Mouse (Mus musculus) limb, embryonic 14.5 days (tissue): ENCODE data around the gene Lrrk1. TPM values are rescaled to one million over a fixed set of nuclear protein-coding genes. Genes with fewer than 3 reads are reported as not detected.
A peak's percentile ranks its signal among the peaks of the same experiment; 100 is the strongest.

ENCODE experiments used
- ATAC-seq: fragments of 200-750 bp; cut with Nextera tagmentation; 2 replicates; pipeline ENCODE4 v1.8.0; 2017; ENCODE audit warnings: low read depth, moderate number of reproducible peaks, moderate TSS enrichment; ENCODE audit not compliant: low FRiP score
- DNase-seq: peaks from one replicate; pipeline ENCODE4 v3.0.0-alpha.2; 2015; ENCODE audit warnings: low spot score
- H3K27ac ChIP-seq: fragments of 300-500 bp; sonication (generic); replicated peaks from 2 replicates; pipeline ENCODE4 v1.5.1; 2014; ENCODE audit warnings: low read depth, mild to moderate bottlenecking, low read length, moderate library complexity, mixed read lengths
- H3K27me3 ChIP-seq: fragments of 300-500 bp; sonication (generic); 2 replicates; pipeline ENCODE4 v1.6.1; 2014; ENCODE audit warnings: low read length, mixed read lengths; ENCODE audit not compliant: control insufficient read depth, insufficient read depth
- H3K36me3 ChIP-seq: fragments of 300-500 bp; sonication (generic); 2 replicates; pipeline ENCODE4 v1.6.1; 2014; ENCODE audit warnings: mild to moderate bottlenecking, low read length, moderate library complexity, mixed read lengths; ENCODE audit not compliant: control insufficient read depth, insufficient read depth
- H3K4me1 ChIP-seq: fragments of 300-500 bp; sonication (generic); 2 replicates; pipeline ENCODE4 v1.6.1; 2014; ENCODE audit warnings: antibody characterized with exemption, low read length, mixed read lengths; ENCODE audit not compliant: control insufficient read depth, insufficient read depth
- H3K4me2 ChIP-seq: fragments of 300-500 bp; sonication (generic); replicated peaks from 2 replicates; pipeline ENCODE4 v1.6.1; 2014; ENCODE audit warnings: low read depth, mild to moderate bottlenecking, low read length, moderate library complexity; ENCODE audit not compliant: severe bottlenecking
- H3K4me3 ChIP-seq: fragments of 300-500 bp; sonication (generic); replicated peaks from 2 replicates; pipeline ENCODE4 v1.5.1; 2014; ENCODE audit warnings: low read length
- H3K9ac ChIP-seq: fragments of 300-500 bp; sonication (generic); 2 replicates; pipeline ENCODE4 v1.6.1; 2014; ENCODE audit warnings: mild to moderate bottlenecking, low read depth, low read length, moderate library complexity; ENCODE audit not compliant: severe bottlenecking
- H3K9me3 ChIP-seq: fragments of 300-500 bp; sonication (generic); 2 replicates; pipeline ENCODE4 v1.6.1; 2016; ENCODE audit warnings: low read length; ENCODE audit not compliant: control insufficient read depth
- POLR2A ChIP-seq: fragments of 200-500 bp; IDR thresholded peaks from 2 replicates; pipeline ENCODE4 v1.8.0; 2012; ENCODE audit warnings: inconsistent platforms, mild to moderate bottlenecking, moderate library complexity, borderline replicate concordance; ENCODE audit not compliant: insufficient read depth, insufficient read length; ENCODE audit errors: extremely low read depth
- WGBS: fragments of 180-500 bp; shearing (Covaris S2); extraction: QIAGEN DNeasy Blood & Tissue Kit; methylation state at CpG from one replicate; pipeline ENCODE4 v1.1.7; 2014; 5-methylcytosine and 5-hydroxymethylcytosine counted together
- polyA plus RNA-seq, 2 experiments: library from polyadenylated mRNA; depleted of rRNA in 1 of 2; stranded (reverse) in 1 of 2; unstranded in 1 of 2; fragments of >200 nt; fragmentation: Nextera tagmentation in 1 of 2; extraction: Ambion mirVana in 1 of 2; gene quantifications; 2 replicates each; pipeline versions ENCODE4 v1.2.1 to v1.2.3; 2012 to 2014

Gene Lrrk1
- polyA plus RNA-seq, 2 experiments = 13.1 to 16.1 TPM

DNA sequence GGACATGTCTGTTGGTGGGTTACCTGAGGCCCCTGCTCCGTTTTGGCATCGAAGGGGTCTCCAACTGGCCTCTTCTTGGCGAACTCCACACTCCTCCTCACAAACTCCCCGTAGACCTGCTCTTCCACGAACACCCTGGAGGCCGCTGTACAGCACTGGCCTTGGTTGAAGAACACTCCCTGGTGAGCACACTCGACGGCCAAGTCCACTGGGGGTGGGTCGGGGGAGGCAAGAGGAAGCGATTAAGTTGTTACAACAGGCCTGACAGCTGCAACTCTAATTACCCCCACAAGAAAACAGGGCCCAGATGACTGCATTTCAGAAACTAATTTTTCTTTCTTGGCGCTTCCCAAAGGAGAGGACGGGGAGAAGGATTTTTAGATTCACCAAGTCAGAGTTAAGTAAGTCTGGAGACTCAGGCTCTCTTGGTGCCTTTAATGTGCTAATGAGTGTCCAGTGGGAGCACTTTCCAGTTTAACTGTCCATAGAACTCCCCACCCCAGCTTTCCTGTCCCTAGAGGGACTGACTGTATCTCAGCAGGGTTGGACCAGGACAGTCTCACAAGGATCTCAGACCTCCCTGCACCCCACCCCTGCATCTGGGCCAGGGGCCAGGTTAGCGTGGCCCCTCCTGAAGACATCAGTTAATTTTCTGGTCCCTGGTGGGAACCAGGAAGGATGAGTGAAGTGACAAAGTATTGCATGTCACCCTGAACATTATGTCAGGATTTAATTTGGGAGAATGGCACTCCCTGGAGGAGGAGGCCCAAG lies 18.0 kb upstream of the Lrrk1 start:
- H3K4me2 ChIP-seq = no peak overlapping the region
- no peak overlapping the region for H3K27ac ChIP-seq
- WGBS = 37% methylated on average over 13 of the region's 13 CpGs
- H3K27me3 ChIP-seq = no peaks in the 10 kb centered on the region
- H3K36me3 ChIP-seq = no peaks in the 10 kb centered on the region
- ATAC-seq (no peak), DNase-seq (no peak)
- H3K9ac ChIP-seq = no peak overlapping the region
- no peaks in the 10 kb centered on the region for H3K9me3 ChIP-seq
- H3K4me1 ChIP-seq = peaks cover 24% of the 10 kb centered on the region
- no peak for TF ChIP-seq POLR2A
- no peak overlapping the region for H3K4me3 ChIP-seq

DNA sequence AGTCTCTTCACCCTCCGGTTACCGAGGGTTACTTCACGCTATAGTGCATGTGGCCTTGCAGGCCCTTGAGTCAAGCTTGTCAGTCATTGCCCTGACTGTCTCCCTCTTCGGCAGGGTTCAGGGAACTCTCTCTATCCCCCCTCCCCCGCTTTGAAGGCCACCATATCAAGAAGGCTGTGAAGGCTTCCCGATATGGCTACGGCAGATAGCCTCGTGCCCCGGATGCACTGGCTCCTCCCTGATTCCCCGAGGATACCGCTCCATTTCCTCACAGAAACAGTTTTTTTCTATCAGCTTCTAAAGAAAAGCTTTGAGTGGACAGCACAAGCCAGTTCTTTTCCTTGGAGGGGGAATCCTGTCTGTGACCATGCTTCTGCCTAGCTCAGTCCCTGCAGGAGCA lies 17.4 kb upstream of the Lrrk1 start:
- WGBS = 62% methylated on average over 11 of the region's 11 CpGs
- no peak overlapping the region for H3K4me3 ChIP-seq
- DNase-seq (no peak), ATAC-seq (no peak)
- no peak overlapping the region for H3K27ac ChIP-seq
- H3K36me3 ChIP-seq = no peaks in the 10 kb centered on the region
- H3K9ac ChIP-seq = no peak overlapping the region
- TF ChIP-seq POLR2A = no peak
- no peaks in the 10 kb centered on the region for H3K27me3 ChIP-seq
- H3K9me3 ChIP-seq = no peaks in the 10 kb centered on the region
- peaks cover 24% of the 10 kb centered on the region for H3K4me1 ChIP-seq
- no peak overlapping the region for H3K4me2 ChIP-seq

DNA sequence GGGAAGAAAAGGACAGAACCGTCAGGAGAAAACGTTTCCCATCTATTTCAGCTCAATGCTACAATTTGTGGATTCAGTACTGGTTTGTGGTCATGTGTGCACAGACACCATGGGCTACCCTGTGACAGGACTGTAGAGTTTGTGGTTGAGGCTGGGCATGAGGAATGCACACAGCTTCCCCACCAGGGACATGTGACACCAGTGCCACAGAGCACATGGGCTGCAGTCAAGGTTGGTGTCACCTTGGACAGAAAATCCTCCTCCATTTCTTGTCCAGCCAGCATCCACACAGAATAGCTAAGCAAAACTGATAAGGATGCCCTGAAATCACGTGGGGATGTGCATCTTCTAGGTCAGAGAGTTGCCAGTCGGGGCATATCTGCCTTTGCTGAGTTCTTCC lies 16.7 kb upstream of the Lrrk1 start:
- 70% methylated on average over 4 of the region's 4 CpGs for WGBS
- H3K4me1 ChIP-seq = peaks cover 30% of the 10 kb centered on the region

DNA sequence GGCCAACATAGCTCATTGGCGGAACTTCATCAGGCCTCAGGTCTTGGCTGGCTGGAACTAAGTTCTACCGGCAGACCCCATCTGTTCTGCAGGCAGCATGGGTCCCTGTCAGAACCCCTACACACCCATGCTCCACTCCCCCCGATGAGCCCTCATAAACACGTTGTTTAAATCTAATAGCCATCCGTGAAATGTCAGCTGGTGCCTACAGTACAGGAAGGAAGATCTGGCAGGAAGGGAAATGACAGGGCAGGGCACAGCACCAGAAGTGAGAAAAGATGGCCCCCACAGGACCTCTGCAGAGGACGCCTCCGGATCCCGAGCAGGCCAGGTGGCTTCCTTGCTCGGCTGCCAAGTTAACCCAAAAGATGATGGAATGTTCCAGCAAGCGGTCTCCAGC lies 16.0 kb upstream of the Lrrk1 start:
- Histone ChIP-seq H3K27me3 (no peaks in the 10 kb centered on the region), H3K9ac (no peak overlapping the region), H3K4me3 (no peak overlapping the region), H3K27ac (0 out of 2 replicates have a peak overlapping the region, but pooled peaks have one; percentile 2), H3K36me3 (no peaks in the 10 kb centered on the region), H3K4me2 (no peak overlapping the region), H3K4me1 (peaks cover 32% of the 10 kb centered on the region), H3K9me3 (no peaks in the 10 kb centered on the region)
- TF ChIP-seq POLR2A = no peak
- 20% methylated on average over 10 of the region's 10 CpGs for WGBS
- ATAC-seq (peak; percentile 77), DNase-seq (peak; percentile 57)

More for the DNA sequence above, 16.7 kb upstream of the Lrrk1 start:
- no peaks in the 10 kb centered on the region for H3K27me3 ChIP-seq
- TF ChIP-seq POLR2A = no peak
- no peak overlapping the region for H3K27ac ChIP-seq
- H3K4me3 ChIP-seq = no peak overlapping the region
- no peaks in the 10 kb centered on the region for H3K36me3 ChIP-seq
- no peaks in the 10 kb centered on the region for H3K9me3 ChIP-seq
- ATAC-seq = no peak
- no peak for DNase-seq
- H3K4me2 ChIP-seq = no peak overlapping the region
- H3K9ac ChIP-seq = no peak overlapping the region

DNA sequence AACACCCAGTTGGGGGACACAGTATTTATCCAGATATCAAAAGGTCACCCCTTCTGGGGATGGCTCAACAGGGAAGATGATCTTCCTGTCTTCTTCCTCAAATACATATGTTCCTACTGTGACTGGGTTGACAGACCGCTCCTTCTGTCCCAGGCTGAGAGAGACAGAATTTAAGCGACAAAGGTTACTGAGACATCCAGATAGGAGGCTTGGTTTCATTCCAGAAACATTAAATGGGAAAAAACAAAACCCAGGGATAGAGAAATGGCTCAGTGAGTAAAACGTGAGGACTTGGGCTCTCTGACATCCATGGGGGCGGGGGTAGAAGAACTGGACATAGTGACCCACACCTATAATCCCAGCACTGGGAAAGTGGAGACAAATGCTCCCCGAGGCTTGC lies 14.7 kb upstream of the Lrrk1 start:
- H3K4me1 ChIP-seq = peaks cover 32% of the 10 kb centered on the region

DNA sequence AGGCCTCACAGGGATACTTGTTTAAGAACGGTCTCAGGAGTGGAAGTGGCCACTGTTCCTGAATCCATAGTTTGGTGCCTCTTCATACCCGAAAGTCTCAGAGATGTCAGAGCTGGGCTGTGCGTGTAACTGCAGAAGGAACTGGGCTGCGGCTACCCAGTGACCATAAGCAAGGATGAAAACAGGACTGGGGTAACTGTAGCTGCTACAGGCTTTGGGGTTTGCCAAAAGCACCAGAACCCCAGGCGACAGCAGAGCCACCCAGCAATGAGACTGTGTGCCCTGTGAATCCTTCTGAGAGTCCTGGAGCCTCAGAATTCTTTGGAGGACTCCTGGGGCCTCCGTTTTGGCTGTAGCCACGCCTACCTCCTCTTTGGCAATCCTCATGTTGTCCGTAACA lies 13.5 kb upstream of the Lrrk1 start:
- 56% methylated on average over 8 of the region's 8 CpGs for WGBS
- no peak overlapping the region for H3K4me2 ChIP-seq
- no peak for TF ChIP-seq POLR2A
- no peak overlapping the region for H3K9ac ChIP-seq
- no peak for ATAC-seq
- no peaks in the 10 kb centered on the region for H3K27me3 ChIP-seq
- no peak for DNase-seq
- H3K36me3 ChIP-seq = no peaks in the 10 kb centered on the region
- H3K4me3 ChIP-seq = no peak overlapping the region
- no peaks in the 10 kb centered on the region for H3K9me3 ChIP-seq
- H3K27ac ChIP-seq = no peak overlapping the region
- peaks cover 32% of the 10 kb centered on the region for H3K4me1 ChIP-seq

More for the DNA sequence above, 14.7 kb upstream of the Lrrk1 start:
- H3K36me3 ChIP-seq = no peaks in the 10 kb centered on the region
- no peaks in the 10 kb centered on the region for H3K9me3 ChIP-seq
- DNase-seq (no peak), ATAC-seq (no peak)
- H3K4me3 ChIP-seq = no peak overlapping the region
- no peaks in the 10 kb centered on the region for H3K27me3 ChIP-seq
- WGBS = 83% methylated on average over 5 of the region's 5 CpGs
- no peak overlapping the region for H3K4me2 ChIP-seq
- H3K27ac ChIP-seq = no peak overlapping the region
- TF ChIP-seq POLR2A = no peak
- H3K9ac ChIP-seq = no peak overlapping the region
